Mouse (Mus musculus) adrenal gland (tissue): ENCODE results near the gene Ugt1a9.
"Not testable (repeated sequence)": the region's sequence is repeated elsewhere in the genome, so short reads cannot be mapped to it uniquely, and the experiment has no call there.

Experiments
- intact Hi-C: fragments of 180-260 bp; cut with DNase I; formaldehyde crosslinking; loops from one replicate; pipeline ENCODE4 v1.15.1; 2025
- long read RNA-seq, 2 experiments: library from polyadenylated mRNA; unstranded; transcript quantifications; one replicate each; pipeline ENCODE4 v2.0.0; 2020; ENCODE audit warnings: borderline replicate concordance in 1 of 2; ENCODE audit not compliant: insufficient replicate concordance in 1 of 2

Ugt1a9 gene
- long read RNA-seq, experiment 1, result 0 reads
- long read RNA-seq, experiment 2, result 0 reads

GRCm38 (mm10) chr1:88070495-88070894, at the start of gene Ugt1a9:
Gene Ugt1a9 (plus strand): TSS chr1:88070800.
- intact Hi-C loops, result no loop called here

DNA sequence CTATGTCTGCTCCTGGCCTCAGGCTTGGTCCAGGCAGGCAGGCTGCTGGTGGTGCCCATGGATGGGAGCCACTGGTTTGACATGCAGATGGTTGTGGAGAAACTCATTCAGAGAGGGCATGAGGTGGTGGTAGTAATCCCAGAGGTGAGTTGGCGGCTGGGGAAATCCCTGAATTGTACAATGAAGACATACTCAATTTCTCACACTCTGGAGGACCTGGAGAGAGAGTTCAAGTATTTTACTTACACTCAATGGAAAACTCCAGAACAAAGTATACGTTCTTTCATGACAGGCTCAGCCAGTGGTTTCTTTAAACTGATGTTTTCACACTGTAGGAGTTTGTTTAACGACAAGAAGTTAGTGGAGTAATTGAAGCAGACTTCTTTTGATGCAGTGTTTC, 45.4 kb upstream of the Ugt1a9 start:
- intact Hi-C loops, result not testable (repeated sequence)

GRCm38 (mm10) chr1:88043044-88043443, 27.6 kb upstream of the Ugt1a9 start:
- intact Hi-C loops, result not testable (repeated sequence)

DNA sequence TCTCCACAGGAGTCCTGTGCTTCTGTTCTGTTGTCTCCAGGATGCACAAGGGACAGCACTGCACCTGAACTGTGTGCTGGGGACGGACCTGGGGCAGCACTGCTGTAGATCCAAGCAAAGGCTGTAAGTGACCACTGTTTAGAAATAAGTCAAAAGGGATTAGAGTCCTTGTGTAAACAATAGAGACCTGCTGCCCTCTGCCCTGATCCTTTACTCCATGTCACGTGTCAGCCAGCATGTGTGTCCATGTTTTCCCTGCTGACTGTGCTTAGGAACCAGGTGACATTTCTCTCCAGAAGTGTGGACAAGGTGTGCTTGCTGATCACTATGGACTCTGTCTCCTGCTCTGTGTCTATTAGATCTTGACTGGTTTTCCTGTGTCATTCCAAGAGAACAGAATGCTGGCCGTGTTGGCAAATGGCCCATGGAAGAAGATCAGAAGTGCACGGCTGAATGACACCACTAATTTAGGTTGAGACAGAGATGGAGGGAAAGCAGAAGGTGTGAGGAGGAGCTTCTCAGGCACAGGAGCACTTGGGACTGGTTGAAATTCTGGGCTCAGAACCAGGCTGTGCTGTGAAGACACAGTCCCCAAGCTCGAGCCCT, 25.7 kb upstream of the Ugt1a9 start:
- intact Hi-C loops, result not testable (repeated sequence)

DNA sequence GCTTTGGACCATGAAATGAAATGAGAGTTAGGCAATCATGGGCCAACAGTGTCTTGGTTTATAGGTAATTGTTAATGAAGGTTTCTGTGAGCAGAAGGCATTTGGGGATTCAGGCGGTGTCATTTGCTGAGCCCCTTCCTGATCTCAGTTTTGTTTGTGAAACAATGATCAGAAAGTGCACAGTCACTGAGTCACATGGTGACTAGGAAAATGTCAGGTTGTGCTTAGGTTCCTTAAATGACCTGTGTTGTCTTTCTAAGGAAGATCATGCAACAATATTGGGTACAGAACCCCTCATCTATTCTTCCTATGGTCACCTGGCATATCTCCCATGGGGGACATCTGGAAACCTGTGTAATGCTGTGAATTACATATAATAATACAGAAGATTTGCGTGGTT, 23.2 kb upstream of the Ugt1a9 start:
- intact Hi-C loops, result not testable (repeated sequence)

GRCm38 (mm10) chr1:88055088-88055487, 15.5 kb upstream of the Ugt1a9 start, which contains the start of gene Ugt1a10:
Gene Ugt1a10 (plus strand): TSS chr1:88055388.
- intact Hi-C loops, result no loop called here

GRCm38 (mm10) chr1:88066472-88067102, 4.0 kb upstream of the Ugt1a9 start:
- intact Hi-C loops, result not testable (repeated sequence)

- intact Hi-C loops, result no loop called here
Observed at GRCm38 (mm10) chr1:88070902-88071301, 302 bp downstream of the Ugt1a9 start.

- intact Hi-C loops, result no loop called here
Observed at GRCm38 (mm10) chr1:88074471-88074870, 3.9 kb downstream of the Ugt1a9 start.

DNA sequence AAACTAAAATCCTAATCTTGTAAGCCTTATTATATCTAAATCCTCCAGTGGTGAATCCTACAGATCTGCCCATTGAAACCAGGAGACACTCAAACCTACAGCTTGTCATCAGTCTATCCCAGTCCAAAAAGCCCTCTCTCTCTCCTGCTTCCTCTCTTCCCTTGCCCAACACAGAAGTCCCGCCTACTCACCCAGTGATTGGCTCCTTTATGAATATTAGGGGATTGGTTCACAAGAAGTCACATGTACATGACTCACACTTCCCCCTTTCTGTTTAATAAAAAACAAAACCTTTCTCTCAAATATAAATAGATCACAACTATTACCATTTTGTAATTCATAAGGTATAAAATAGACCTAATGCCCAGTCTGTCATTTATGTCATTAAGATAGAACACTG, 6.5 kb downstream of the Ugt1a9 start:
- intact Hi-C loops, result no loop called here

GRCm38 (mm10) chr1:88081670-88082069, 11.1 kb downstream of the Ugt1a9 start:
- intact Hi-C loops, result no loop called here

DNA sequence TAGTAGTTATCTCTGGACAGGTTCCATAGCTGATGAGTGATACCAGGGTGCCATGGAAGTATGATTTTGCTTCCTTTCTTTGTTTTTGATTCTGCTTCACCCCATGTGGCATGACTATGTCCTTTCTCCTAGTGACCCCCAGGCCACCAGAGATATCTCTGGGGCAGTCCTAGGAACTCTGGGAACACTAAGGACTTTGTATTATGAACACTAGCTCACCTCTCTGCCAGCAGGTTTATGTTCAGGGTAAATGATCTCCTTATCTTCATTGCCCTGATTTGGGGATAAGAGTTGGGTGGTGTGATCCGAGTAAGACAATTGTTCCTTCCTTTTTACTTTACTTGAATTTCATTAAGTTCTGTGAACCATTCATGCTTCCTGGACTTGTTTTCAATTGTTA, 15.5 kb downstream of the Ugt1a9 start:
- intact Hi-C loops, result no loop called here

- intact Hi-C loops, result no loop called here
Observed at GRCm38 (mm10) chr1:88087513-88087912, 16.9 kb downstream of the Ugt1a9 start, which contains the start of gene Ugt1a8. Gene Ugt1a8 (plus strand): TSS chr1:88087813.

- intact Hi-C loops, result no loop called here
Observed at GRCm38 (mm10) chr1:88092341-88092740, 21.7 kb downstream of the Ugt1a9 start.

DNA sequence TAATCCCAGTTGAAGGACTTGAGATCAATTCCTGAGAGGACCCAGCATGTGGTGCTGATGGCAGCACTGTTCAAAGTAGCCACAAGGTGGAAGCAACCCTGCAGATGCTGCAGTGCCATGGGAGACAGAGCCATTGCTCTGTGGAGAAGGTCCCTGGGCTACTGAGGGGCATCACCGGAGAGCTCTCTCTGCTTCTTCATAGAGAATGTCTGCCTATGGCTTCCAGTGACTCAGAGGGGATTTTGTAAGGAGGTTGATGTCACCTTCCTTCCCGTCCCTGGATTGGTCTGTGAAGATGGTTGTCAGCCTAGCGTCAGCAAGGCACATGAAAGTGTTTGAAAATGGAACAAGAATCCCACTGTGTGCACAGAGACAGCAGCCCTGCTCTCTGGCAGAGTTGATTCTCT, 23.7 kb downstream of the Ugt1a9 start:
- intact Hi-C loops, result not testable (repeated sequence)

- intact Hi-C loops, result no loop called here
Observed at GRCm38 (mm10) chr1:88094941-88095492, 24.4 kb downstream of the Ugt1a9 start, which contains the start of gene Ugt1a7c. Gene Ugt1a7c (plus strand): TSS chr1:88095062.

DNA sequence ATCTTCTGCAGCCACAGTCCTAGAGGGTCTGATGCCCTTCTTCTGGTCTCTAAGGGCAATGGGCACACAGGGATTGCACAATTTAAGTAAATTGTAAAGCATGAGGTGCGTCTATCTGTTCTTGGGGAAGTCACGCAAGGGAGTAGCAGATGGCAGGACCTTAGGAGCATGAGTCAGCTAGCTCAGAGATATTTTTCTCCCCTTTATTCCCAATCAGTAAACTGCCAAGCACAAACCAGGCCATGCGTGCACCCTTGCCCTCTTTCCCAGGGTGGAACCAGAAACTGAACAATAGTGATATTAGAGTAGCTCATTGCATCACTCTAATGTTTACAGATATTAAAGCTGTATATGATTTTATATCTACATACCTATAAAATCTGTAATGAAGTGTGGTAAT, 27.9 kb downstream of the Ugt1a9 start:
- intact Hi-C loops, result not testable (repeated sequence)

DNA sequence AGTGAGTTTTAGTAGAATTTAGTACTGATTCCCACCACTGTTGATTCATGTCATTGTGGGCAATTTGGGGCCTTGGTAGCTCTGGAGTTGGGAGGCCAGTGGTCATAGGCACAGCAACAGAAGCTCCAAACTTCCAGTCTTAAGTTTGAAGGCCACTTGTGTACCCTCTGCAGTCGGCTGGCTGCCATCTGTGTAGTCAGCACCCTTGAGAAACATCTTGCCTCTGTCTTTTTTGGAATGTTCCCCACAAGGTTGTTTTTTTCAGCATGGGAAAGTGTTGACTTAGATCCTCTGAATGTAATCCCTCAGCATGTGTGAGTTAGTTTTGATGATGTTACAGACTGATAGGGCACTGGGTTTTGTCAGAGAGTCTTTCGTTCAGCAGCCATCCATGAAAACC, 29.1 kb downstream of the Ugt1a9 start:
- intact Hi-C loops, result not testable (repeated sequence)

GRCm38 (mm10) chr1:88103019-88103418, 32.4 kb downstream of the Ugt1a9 start, which contains the start of gene Ugt1a6b:
Gene Ugt1a6b (plus strand): TSS chr1:88103252.
- intact Hi-C loops, result not testable (repeated sequence)

GRCm38 (mm10) chr1:88103697-88104468, 33.3 kb downstream of the Ugt1a9 start:
- intact Hi-C loops, result not testable (repeated sequence)

- intact Hi-C loops, result no loop called here
Observed at GRCm38 (mm10) chr1:88104667-88105430, 34.2 kb downstream of the Ugt1a9 start.
